Mouse (Mus musculus) bone marrow, adult 2 months (tissue): ENCODE data around the gene Hoxa10. TPM values are rescaled to one million over a fixed set of nuclear protein-coding genes. Genes with fewer than 3 reads are reported as not detected.

Source experiments
- H3K27ac ChIP-seq: fragments of 200-500 bp; 2 replicates; pipeline ENCODE4 v1.5.1; 2012; ENCODE audit warnings: low read depth, mild to moderate bottlenecking, control low read depth, inconsistent platforms, low read length; ENCODE audit not compliant: control insufficient read depth, poor library complexity, insufficient read depth
- H3K4me1 ChIP-seq: fragments of 200-500 bp; 2 replicates; pipeline ENCODE4 v1.6.1; 2011; ENCODE audit warnings: low read length; ENCODE audit not compliant: control insufficient read depth, insufficient read depth
- H3K4me3 ChIP-seq: fragments of 200-500 bp; replicated peaks from 2 replicates; pipeline ENCODE3; 2011; ENCODE audit warnings: mild to moderate bottlenecking, low read depth, low read length, control low read depth; ENCODE audit not compliant: control insufficient read depth
- CTCF ChIP-seq: fragments of 200-500 bp; IDR thresholded peaks from 2 replicates; pipeline ENCODE4 v1.5.1; 2011; ENCODE audit warnings: low read length, control low read depth; ENCODE audit not compliant: control insufficient read depth, insufficient read depth
- POLR2A ChIP-seq: fragments of 200-500 bp; IDR thresholded peaks from 2 replicates; pipeline ENCODE4 v1.6.1; 2011; ENCODE audit warnings: low read depth, mild to moderate bottlenecking, control low read depth, low read length, borderline replicate concordance; ENCODE audit not compliant: control insufficient read depth
- WGBS: fragments of 180-500 bp; shearing (Covaris S2); methylation state at CpG from one replicate; pipeline ENCODE4 v1.1.7; 2018; 5-methylcytosine and 5-hydroxymethylcytosine counted together
- polyA plus RNA-seq: library from polyadenylated mRNA; stranded (reverse); fragments of >200 nt; gene quantifications from 2 replicates; pipeline ENCODE4 v1.2.4, GENCODE M21; 2011; ENCODE audit warnings: low replicate concordance; ENCODE audit not compliant: missing spikeins, insufficient read depth, insufficient read length

Hoxa10 gene
- polyA plus RNA-seq, 1 experiment = 1.6 TPM

GRCm38 (mm10) chr6:52208072-52208867 is 32.4 kb downstream of the Hoxa10 start, which contains the start of gene Hoxa6:
TSS of gene Hoxa6 (minus strand) at chr6:52208722.
- no peaks in the 10 kb centered on the region; the same call in 1 of the 2 replicates for H3K4me1 ChIP-seq
- WGBS = 22% methylated on average over 47 of the region's 47 CpGs
- no peak for TF ChIP-seq POLR2A
- no peak for TF ChIP-seq CTCF
- H3K27ac ChIP-seq = no peak within 1 kb of the TSS
- no peak within 1 kb of the TSS for H3K4me3 ChIP-seq

DNA sequence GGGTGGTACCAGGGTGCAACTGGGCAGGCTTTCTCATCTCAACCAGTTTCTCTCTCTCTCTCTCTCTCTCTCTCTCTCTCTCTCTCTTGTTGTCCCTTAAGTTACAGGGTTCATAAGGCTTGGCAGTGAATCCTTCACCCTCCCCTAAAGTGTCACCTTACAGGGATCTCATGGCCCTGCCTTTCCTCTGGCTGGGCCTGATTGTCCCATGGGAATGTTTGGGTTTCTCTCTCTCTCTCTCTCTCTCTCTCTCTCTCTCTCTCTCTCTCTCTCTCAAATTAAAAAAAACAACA is 33.0 kb downstream of the Hoxa10 start:
- no peaks in the 10 kb centered on the region; the same call in 1 of the 2 replicates for H3K4me1 ChIP-seq
- TF ChIP-seq POLR2A = no peak
- no peak for TF ChIP-seq CTCF
- H3K27ac ChIP-seq = no peak overlapping the region
- no peak overlapping the region for H3K4me3 ChIP-seq

DNA sequence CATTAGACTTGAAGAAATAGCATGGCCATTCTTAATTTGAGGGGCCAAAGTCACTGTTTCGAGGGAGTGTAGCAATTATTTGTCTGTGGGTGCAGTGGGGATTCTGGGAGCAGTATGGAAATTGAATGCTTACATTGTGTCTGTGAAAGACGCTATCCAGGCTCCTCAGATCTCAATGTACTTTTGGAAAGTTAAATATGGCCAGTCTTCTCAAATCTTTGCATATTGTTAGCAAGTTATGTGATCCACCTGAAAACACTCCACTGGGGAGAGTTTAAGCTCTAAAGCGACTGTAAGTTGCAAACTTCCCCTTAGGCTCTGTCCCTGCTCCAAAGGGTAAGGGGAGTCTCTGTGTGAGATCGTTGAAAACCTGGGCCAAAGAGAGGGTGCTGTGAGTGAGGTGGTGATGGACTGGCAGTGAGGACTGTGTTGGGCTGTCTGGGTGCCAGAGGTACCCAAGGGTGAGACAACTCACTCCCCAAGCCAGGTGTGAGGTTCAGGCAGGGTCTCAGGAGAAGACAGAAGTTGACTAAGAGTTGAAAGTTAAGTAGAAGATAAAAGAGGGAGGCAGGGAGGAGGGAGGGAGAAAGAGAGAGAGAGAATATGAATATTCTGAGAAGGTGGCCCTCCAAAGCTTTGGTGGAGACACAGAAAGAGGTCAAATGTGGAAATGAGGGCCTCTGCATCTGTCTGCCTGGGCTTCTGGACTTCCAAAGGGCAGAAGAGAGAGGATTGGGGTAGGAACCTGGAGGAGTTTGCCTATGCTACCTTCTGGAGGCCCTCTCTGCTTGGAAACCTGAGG is 33.6 kb downstream of the Hoxa10 start:
- no peak overlapping the region for H3K4me3 ChIP-seq
- no peak for TF ChIP-seq CTCF
- no peak for TF ChIP-seq POLR2A
- WGBS = 71% methylated on average over 4 of the region's 4 CpGs
- no peak overlapping the region for H3K27ac ChIP-seq
- H3K4me1 ChIP-seq = no peaks in the 10 kb centered on the region; the same call in 1 of the 2 replicates

DNA sequence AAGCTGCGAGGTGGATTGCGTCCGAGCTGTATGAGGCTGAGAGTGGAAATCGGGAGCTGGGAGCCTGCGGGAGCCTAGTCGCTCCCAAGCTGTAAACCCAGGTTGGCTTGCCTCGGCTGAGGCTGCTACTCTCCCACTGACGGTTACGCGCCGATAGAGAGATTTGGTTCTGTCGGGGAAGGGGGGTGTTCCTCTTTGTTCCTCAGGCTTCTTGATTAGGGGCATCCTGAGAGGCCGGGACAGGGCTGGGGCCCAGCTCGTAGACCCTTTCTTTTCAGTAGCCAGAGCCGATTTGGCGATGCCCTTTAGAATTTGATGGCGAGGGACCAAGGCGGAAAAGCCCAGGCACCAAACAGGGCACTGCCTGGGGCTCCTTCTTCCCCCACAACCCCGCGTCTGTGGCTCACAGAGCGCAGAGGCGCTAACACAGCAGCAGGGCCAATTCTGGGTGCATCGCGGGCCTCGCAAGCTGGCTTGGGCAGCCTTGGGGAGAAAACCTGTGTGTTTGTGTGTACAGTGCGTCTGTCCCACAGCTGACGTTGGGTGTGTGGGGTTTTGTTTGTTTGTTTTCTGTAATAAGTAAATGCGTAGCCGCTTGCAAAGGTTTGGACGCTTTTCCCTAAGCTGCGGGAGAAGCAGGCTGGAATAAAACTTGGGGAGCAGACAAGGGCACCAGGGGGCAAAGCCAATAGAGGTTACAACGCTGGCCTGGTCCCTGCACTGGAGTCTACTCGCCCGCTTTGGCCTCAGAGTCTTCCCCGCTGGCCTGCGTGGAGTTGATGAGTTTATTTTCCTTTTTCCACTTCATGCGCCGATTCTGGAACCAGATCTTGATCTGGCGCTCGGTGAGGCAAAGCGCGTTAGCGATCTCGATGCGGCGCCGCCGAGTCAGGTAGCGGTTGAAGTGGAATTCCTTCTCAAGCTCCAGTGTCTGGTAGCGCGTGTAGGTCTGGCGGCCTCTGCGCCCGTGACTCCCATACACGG is 34.7 kb downstream of the Hoxa10 start:
- TF ChIP-seq CTCF (no peak), POLR2A (no peak)
- Histone ChIP-seq H3K4me1 (no peaks in the 10 kb centered on the region; the same call in 1 of the 2 replicates), H3K4me3 (no peak overlapping the region), H3K27ac (no peak overlapping the region)
- WGBS = 89% methylated on average over 55 of the region's 55 CpGs

DNA sequence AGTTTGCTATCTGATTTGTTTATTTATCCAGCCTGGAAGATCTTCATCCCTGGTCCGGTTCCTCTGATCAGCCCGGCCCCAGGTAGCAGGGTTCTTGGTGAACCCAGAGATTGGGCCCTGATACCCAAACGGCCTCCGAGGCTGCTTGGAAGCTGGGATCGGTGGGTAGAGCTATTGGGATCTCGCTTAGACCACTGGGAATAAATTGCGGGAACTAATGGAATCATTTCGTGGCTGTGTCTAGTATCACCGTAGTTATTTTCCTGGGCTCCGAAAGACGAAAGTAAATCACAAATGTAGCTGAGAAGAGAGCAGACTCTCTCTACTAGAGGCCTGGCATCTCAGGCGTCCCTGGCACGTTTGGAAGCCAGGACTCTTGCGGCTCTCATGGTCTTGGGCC is 35.4 kb downstream of the Hoxa10 start:
- TF ChIP-seq POLR2A (no peak), CTCF (no peak)
- WGBS = 88% methylated on average over 14 of the region's 14 CpGs
- Histone ChIP-seq H3K27ac (no peak overlapping the region), H3K4me3 (no peak overlapping the region), H3K4me1 (no peaks in the 10 kb centered on the region; the same call in 1 of the 2 replicates)

- TF ChIP-seq POLR2A (no peak), CTCF (no peak)
- H3K27ac ChIP-seq = no peak within 1 kb of the TSS
- H3K4me3 ChIP-seq = no peak within 1 kb of the TSS
- WGBS = 74% methylated on average over 65 of the region's 65 CpGs
- H3K4me1 ChIP-seq = no peaks in the 10 kb centered on the region
These were observed 36.5 kb downstream of the Hoxa10 start, which contains the start of gene Hoxa5 for GRCm38 (mm10) chr6:52204050-52204752. TSS of gene Hoxa5 (minus strand) at chr6:52204587.

DNA sequence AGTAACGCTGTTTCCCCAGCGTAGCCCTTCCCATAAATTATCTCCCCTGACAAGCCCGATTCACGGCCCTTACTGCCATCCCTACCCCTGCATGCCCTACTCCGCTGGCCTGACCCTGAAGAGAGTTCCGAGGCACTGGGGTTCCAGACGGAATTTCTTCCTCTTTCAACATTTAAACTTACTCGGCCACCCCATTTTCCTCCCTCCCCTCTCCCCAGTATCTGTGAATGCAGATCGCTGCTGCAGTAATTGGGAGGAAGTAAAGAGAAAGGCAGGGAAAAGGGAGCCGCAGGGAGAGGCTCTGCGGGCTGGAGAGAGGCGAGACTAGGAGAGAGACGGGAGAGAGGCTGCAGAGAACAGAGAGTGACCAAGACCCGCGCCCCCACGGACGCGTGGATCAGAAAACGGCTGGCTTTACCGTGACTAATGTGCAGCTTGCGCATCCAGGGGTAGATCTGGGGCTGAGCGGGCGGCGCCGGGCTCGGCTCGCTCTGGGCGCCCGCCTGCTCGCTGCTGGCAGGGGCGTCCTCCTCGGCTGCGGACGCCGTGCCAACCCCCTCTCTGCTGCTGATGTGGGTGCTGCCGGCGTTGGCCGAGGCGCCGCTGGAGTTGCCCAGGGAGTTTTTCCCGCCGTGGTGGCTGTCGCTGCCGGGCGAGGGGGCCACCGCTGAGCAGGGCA is 37.1 kb downstream of the Hoxa10 start:
- no peak for TF ChIP-seq CTCF
- TF ChIP-seq POLR2A = no peak

More for the DNA sequence above, 37.1 kb downstream of the Hoxa10 start:
- 82% methylated on average over 46 of the region's 46 CpGs for WGBS
- H3K27ac ChIP-seq = no peak overlapping the region
- no peak overlapping the region for H3K4me3 ChIP-seq
- H3K4me1 ChIP-seq = no peaks in the 10 kb centered on the region
